Mouse (Mus musculus): ENCODE measurements at regions not wholly inside any gene's neighbourhood (a gene's known extent, or its start where the extent isn't known, plus 50 kb on each side); places are given as distances from the start of the nearest gene placed in this dataset.

- no peak for DNase-seq
These were observed 1164.1 kb upstream of the Got2 start for GRCm38 (mm10) chr8:97052436-97052835.

- DNase-seq: no peak
These were observed 1151.4 kb upstream of the Got2 start for GRCm38 (mm10) chr8:97039778-97040177.

- DNase-seq: no peak
These were observed 1150.5 kb upstream of the Got2 start for GRCm38 (mm10) chr8:97038854-97039253.

GRCm38 (mm10) chr8:97032188-97032587, 1143.8 kb upstream of the Got2 start:
- DNase-seq: no peak

GRCm38 (mm10) chr8:97015571-97015970, 1127.2 kb upstream of the Got2 start:
- no peak for DNase-seq

GRCm38 (mm10) chr8:97004131-97004530, 1115.8 kb upstream of the Got2 start:
- DNase-seq: peak; percentile 4

GRCm38 (mm10) chr8:96983103-96983502, 1094.8 kb upstream of the Got2 start:
- no peak for DNase-seq
